Mouse (Mus musculus): ENCODE measurements around the gene Timm50. TPM values are rescaled to one million over a fixed set of nuclear protein-coding genes. Genes with fewer than 3 reads are reported as not detected.

Gene Timm50
- polyA plus RNA-seq, 1 experiment from 2014 or later = 205 TPM

GRCm38 (mm10) chr7:28269355-28269754 is 42.5 kb downstream of the Timm50 start:
- Histone ChIP-seq H3K27me3 (ENCODE audit: control insufficient read depth, insufficient read depth, low read length) (no peaks in the 10 kb centered on the region), H3K9ac (ENCODE audit: low read length) (no peak overlapping the region), H3K4me1 (ENCODE audit: control insufficient read depth, insufficient read depth, low read length) (no peaks in the 10 kb centered on the region), H3K4me3 (ENCODE audit: low read depth, low read length) (no peak overlapping the region), H3K27ac (replicated peaks; ENCODE audit: low read depth, low read length) (no peak overlapping the region), H3K36me3 (ENCODE audit: control insufficient read depth, insufficient read depth, low read length) (peaks cover 2% of the 10 kb centered on the region), H3K4me2 (ENCODE audit: low read depth, severe bottlenecking) (no peak overlapping the region), H3K9me3 (ENCODE audit: control insufficient read depth, low read length) (no peaks in the 10 kb centered on the region)
- no peak for DNase-seq (ENCODE audit: low spot score)
- 92% methylated on average over 12 of the region's 12 CpGs for WGBS
- ATAC-seq (ENCODE audit: insufficient number of reproducible peaks, low FRiP score, low TSS enrichment, low read depth) = no peak

- Histone ChIP-seq H3K27me3 (ENCODE audit: control insufficient read depth, insufficient read depth, low read length) (no peaks in the 10 kb centered on the region), H3K4me3 (ENCODE audit: low read depth, low read length) (peak overlapping the region; percentile 72), H3K36me3 (ENCODE audit: control insufficient read depth, insufficient read depth, low read length) (peaks cover 2% of the 10 kb centered on the region), H3K27ac (replicated peaks; ENCODE audit: low read depth, low read length) (peak overlapping the region; percentile 89; the same call in 1 of the 2 replicates), H3K4me1 (ENCODE audit: control insufficient read depth, insufficient read depth, low read length) (no peaks in the 10 kb centered on the region), H3K9ac (ENCODE audit: low read length) (peak overlapping the region; percentile 98), H3K9me3 (ENCODE audit: control insufficient read depth, low read length) (no peaks in the 10 kb centered on the region), H3K4me2 (ENCODE audit: low read depth, severe bottlenecking) (peak overlapping the region; percentile 68)
- WGBS = 29% methylated on average over 16 of the region's 16 CpGs
- ATAC-seq (ENCODE audit: insufficient number of reproducible peaks, low FRiP score, low TSS enrichment, low read depth) (0 out of 2 replicates have a peak, but pooled peaks have one; percentile 16), DNase-seq (ENCODE audit: low spot score) (no peak)
Measured at GRCm38 (mm10) chr7:28268576-28268975, 43.3 kb downstream of the Timm50 start.

- Histone ChIP-seq H3K4me2 (ENCODE audit: low read depth, severe bottlenecking) (peak overlapping the region; percentile 68), H3K4me3 (ENCODE audit: low read depth, low read length) (peak overlapping the region; percentile 72), H3K9me3 (ENCODE audit: control insufficient read depth, low read length) (no peaks in the 10 kb centered on the region), H3K27ac (replicated peaks; ENCODE audit: low read depth, low read length) (peak overlapping the region; percentile 89), H3K27me3 (ENCODE audit: control insufficient read depth, insufficient read depth, low read length) (no peaks in the 10 kb centered on the region), H3K36me3 (ENCODE audit: control insufficient read depth, insufficient read depth, low read length) (peaks cover 2% of the 10 kb centered on the region), H3K9ac (ENCODE audit: low read length) (peak overlapping the region; percentile 98), H3K4me1 (ENCODE audit: control insufficient read depth, insufficient read depth, low read length) (no peaks in the 10 kb centered on the region)
- WGBS = under 1% methylated on average over 49 of the region's 62 CpGs
- ATAC-seq (ENCODE audit: insufficient number of reproducible peaks, low FRiP score, low TSS enrichment, low read depth) (peak; percentile 48; the same call in 1 of the 2 replicates), DNase-seq (ENCODE audit: low spot score) (peak; percentile 74)
Measured at GRCm38 (mm10) chr7:28268042-28268531, 43.8 kb downstream of the Timm50 start.

GRCm38 (mm10) chr7:28267129-28268041 is 44.5 kb downstream of the Timm50 start, which contains the start of gene Eid2:
Eid2 (plus strand) TSS chr7:28267881.
- peak within 1 kb of the TSS; percentile 68 for H3K4me2 ChIP-seq (ENCODE audit: low read depth, severe bottlenecking)
- H3K27me3 ChIP-seq (ENCODE audit: control insufficient read depth, insufficient read depth, low read length) = no peaks in the 10 kb centered on the region
- H3K4me1 ChIP-seq (ENCODE audit: control insufficient read depth, insufficient read depth, low read length) = no peaks in the 10 kb centered on the region
- H3K27ac ChIP-seq (replicated peaks; ENCODE audit: low read depth, low read length) = peak within 1 kb of the TSS; percentile 89
- peak within 1 kb of the TSS; percentile 72 for H3K4me3 ChIP-seq (ENCODE audit: low read depth, low read length)
- DNase-seq (ENCODE audit: low spot score) = peak; percentile 87
- WGBS = 5% methylated on average over 57 of the region's 57 CpGs
- H3K9me3 ChIP-seq (ENCODE audit: control insufficient read depth, low read length) = no peaks in the 10 kb centered on the region
- peak within 1 kb of the TSS; percentile 98 for H3K9ac ChIP-seq (ENCODE audit: low read length)
- H3K36me3 ChIP-seq (ENCODE audit: control insufficient read depth, insufficient read depth, low read length) = peaks cover 2% of the 10 kb centered on the region
- ATAC-seq (ENCODE audit: insufficient number of reproducible peaks, low FRiP score, low TSS enrichment, low read depth) = peak; percentile 79

GRCm38 (mm10) chr7:28265391-28265790 is 46.5 kb downstream of the Timm50 start:
- Histone ChIP-seq H3K36me3 (ENCODE audit: control insufficient read depth, insufficient read depth, low read length) (peaks cover 2% of the 10 kb centered on the region), H3K9ac (ENCODE audit: low read length) (no peak overlapping the region), H3K4me3 (ENCODE audit: low read depth, low read length) (no peak overlapping the region), H3K27ac (replicated peaks; ENCODE audit: low read depth, low read length) (no peak overlapping the region), H3K4me2 (ENCODE audit: low read depth, severe bottlenecking) (no peak overlapping the region), H3K27me3 (ENCODE audit: control insufficient read depth, insufficient read depth, low read length) (no peaks in the 10 kb centered on the region), H3K9me3 (ENCODE audit: control insufficient read depth, low read length) (no peaks in the 10 kb centered on the region), H3K4me1 (ENCODE audit: control insufficient read depth, insufficient read depth, low read length) (no peaks in the 10 kb centered on the region)
- no peak for ATAC-seq (ENCODE audit: insufficient number of reproducible peaks, low FRiP score, low TSS enrichment, low read depth)
- no peak for DNase-seq (ENCODE audit: low spot score)
- 93% methylated on average over 13 of the region's 13 CpGs for WGBS

- Histone ChIP-seq H3K27ac (replicated peaks; ENCODE audit: low read depth, low read length) (no peak overlapping the region), H3K4me3 (ENCODE audit: low read depth, low read length) (no peak overlapping the region), H3K4me2 (ENCODE audit: low read depth, severe bottlenecking) (no peak overlapping the region), H3K9ac (ENCODE audit: low read length) (no peak overlapping the region), H3K9me3 (ENCODE audit: control insufficient read depth, low read length) (no peaks in the 10 kb centered on the region), H3K4me1 (ENCODE audit: control insufficient read depth, insufficient read depth, low read length) (no peaks in the 10 kb centered on the region), H3K27me3 (ENCODE audit: control insufficient read depth, insufficient read depth, low read length) (no peaks in the 10 kb centered on the region), H3K36me3 (ENCODE audit: control insufficient read depth, insufficient read depth, low read length) (no peaks in the 10 kb centered on the region)
- 5% methylated on average over 15 of the region's 15 CpGs for WGBS
- ATAC-seq (ENCODE audit: insufficient number of reproducible peaks, low FRiP score, low TSS enrichment, low read depth) (peak; percentile 48; the same call in 1 of the 2 replicates), DNase-seq (ENCODE audit: low spot score) (peak; percentile 93)
Measured at GRCm38 (mm10) chr7:28263786-28264185, 48.1 kb downstream of the Timm50 start.

GRCm38 (mm10) chr7:28262861-28263260 is 49.0 kb downstream of the Timm50 start:
- DNase-seq (ENCODE audit: low spot score) = no peak
- Histone ChIP-seq H3K9ac (ENCODE audit: low read length) (no peak overlapping the region), H3K4me3 (ENCODE audit: low read depth, low read length) (no peak overlapping the region), H3K4me2 (ENCODE audit: low read depth, severe bottlenecking) (no peak overlapping the region), H3K36me3 (ENCODE audit: control insufficient read depth, insufficient read depth, low read length) (no peaks in the 10 kb centered on the region), H3K9me3 (ENCODE audit: control insufficient read depth, low read length) (no peaks in the 10 kb centered on the region), H3K27me3 (ENCODE audit: control insufficient read depth, insufficient read depth, low read length) (no peaks in the 10 kb centered on the region), H3K4me1 (ENCODE audit: control insufficient read depth, insufficient read depth, low read length) (no peaks in the 10 kb centered on the region), H3K27ac (replicated peaks; ENCODE audit: low read depth, low read length) (no peak overlapping the region)
- WGBS = 51% methylated on average over 5 of the region's 5 CpGs
- no peak for ATAC-seq (ENCODE audit: insufficient number of reproducible peaks, low FRiP score, low TSS enrichment, low read depth)

All from limb, embryonic 11.5 days (tissue).